Mouse (Mus musculus) mouse trophoblast stem cell (cell line): ENCODE data around the gene Tmem94.
"Not testable (repeated sequence)": the region's sequence is repeated elsewhere in the genome, so short reads cannot be mapped to it uniquely, and the experiment has no call there.

Experiments used
- in situ Hi-C, 2 experiments: fragments of 300-500 bp; cut with MseI, MboI; formaldehyde crosslinking; loops; 2 replicates in 1 of 2; 3 replicates in 1 of 2; pipeline ENCODE4 v1.15.1; 2025

Gene Tmem94

GRCm38 (mm10) chr11:115765103-115765606 lies at the start of gene Tmem94:
TSS of gene Tmem94 (plus strand) at chr11:115765433.
- in situ Hi-C loops: no loop called here

GRCm38 (mm10) chr11:115716410-115717338 lies 48.6 kb upstream of the Tmem94 start:
- in situ Hi-C loops: loop anchor here in 1 of 2 experiments (10.0 kb wide), 1 partner anchor 82 kb away; no protein-coding TSS in a partner anchor

GRCm38 (mm10) chr11:115717660-115718390 lies 47.4 kb upstream of the Tmem94 start:
- in situ Hi-C loops: loop anchor here in 1 of 2 experiments (10.0 kb wide), 1 partner anchor 83 kb away; no protein-coding TSS in a partner anchor

GRCm38 (mm10) chr11:115722638-115723037 lies 42.6 kb upstream of the Tmem94 start:
- in situ Hi-C loops: no loop called here

- in situ Hi-C loops: no loop called here
Measured at GRCm38 (mm10) chr11:115723231-115723630, 42.0 kb upstream of the Tmem94 start.

GRCm38 (mm10) chr11:115734041-115734686 lies 31.1 kb upstream of the Tmem94 start:
- in situ Hi-C loops: no loop called here

- in situ Hi-C loops: no loop called here
Measured at GRCm38 (mm10) chr11:115737608-115738208, 27.5 kb upstream of the Tmem94 start.

- in situ Hi-C loops: no loop called here
Measured at GRCm38 (mm10) chr11:115738275-115738885, 26.9 kb upstream of the Tmem94 start.

- in situ Hi-C loops: no loop called here
Measured at GRCm38 (mm10) chr11:115741070-115741469, 24.2 kb upstream of the Tmem94 start.

GRCm38 (mm10) chr11:115742926-115743325 lies 22.3 kb upstream of the Tmem94 start:
- in situ Hi-C loops: no loop called here

- in situ Hi-C loops: no loop called here
Measured at GRCm38 (mm10) chr11:115744385-115744784, 20.8 kb upstream of the Tmem94 start.

- in situ Hi-C loops: no loop called here
Measured at GRCm38 (mm10) chr11:115746109-115746508, 19.1 kb upstream of the Tmem94 start.

- in situ Hi-C loops: no loop called here
Measured at GRCm38 (mm10) chr11:115746762-115747161, 18.5 kb upstream of the Tmem94 start.

- in situ Hi-C loops: no loop called here
Measured at GRCm38 (mm10) chr11:115747351-115747750, 17.9 kb upstream of the Tmem94 start.

GRCm38 (mm10) chr11:115749834-115750233 lies 15.4 kb upstream of the Tmem94 start:
- in situ Hi-C loops: no loop called here

GRCm38 (mm10) chr11:115751725-115752124 lies 13.5 kb upstream of the Tmem94 start:
- in situ Hi-C loops: no loop called here

- in situ Hi-C loops: no loop called here
Measured at GRCm38 (mm10) chr11:115752653-115753052, 12.6 kb upstream of the Tmem94 start.

- in situ Hi-C loops: no loop called here
Measured at GRCm38 (mm10) chr11:115753485-115753884, 11.7 kb upstream of the Tmem94 start.

- in situ Hi-C loops: not testable (repeated sequence)
Measured at GRCm38 (mm10) chr11:115762176-115762575, 3.1 kb upstream of the Tmem94 start.

- in situ Hi-C loops: no loop called here
Measured at GRCm38 (mm10) chr11:115764698-115765097, 535 bp upstream of the Tmem94 start.
